Mouse (Mus musculus) MEL (cell line): ENCODE data around the gene Unc80. TPM values are rescaled to one million over a fixed set of nuclear protein-coding genes. Genes with fewer than 3 reads are reported as not detected.

Source experiments
- DNase-seq: peaks from one replicate; pipeline ENCODE4 v3.0.0; 2011; ENCODE audit warnings: low read depth, low spot score
- H3K27ac ChIP-seq: 2 replicates; pipeline ENCODE4 v1.5.1; 2012; ENCODE audit warnings: low read depth, mild to moderate bottlenecking, control low read depth, low read length, moderate library complexity; ENCODE audit not compliant: control insufficient read depth
- H3K27me3 ChIP-seq, 2 experiments: fragments of 150-350 bp in 1 of 2; sonication (generic) in 1 of 2; 2 replicates each; pipeline ENCODE4 v1.6.1; 2012; ENCODE audit warnings: low read length in 2 of 2, mild to moderate bottlenecking in 2 of 2, improper control_type of control experiment in 1 of 2, moderate library complexity in 1 of 2; ENCODE audit not compliant: insufficient read depth in 2 of 2, control insufficient read depth in 1 of 2
- H3K36me3 ChIP-seq, 2 experiments: 2 replicates each; pipeline ENCODE4 v1.6.1; 2012 to 2014; ENCODE audit warnings: low read length in 2 of 2, improper control_type of control experiment in 1 of 2, inconsistent platforms in 1 of 2, mild to moderate bottlenecking in 1 of 2; ENCODE audit not compliant: insufficient read depth in 2 of 2, control insufficient read depth in 1 of 2
- H3K4me1 ChIP-seq, 2 experiments: fragments of 150-350 bp in 1 of 2; sonication (generic) in 1 of 2; 2 replicates each; pipeline ENCODE4 v1.6.1; 2012; ENCODE audit warnings: low read length in 2 of 2, improper control_type of control experiment in 1 of 2, mild to moderate bottlenecking in 1 of 2; ENCODE audit not compliant: insufficient read depth in 2 of 2, control insufficient read depth in 1 of 2
- H3K4me3 ChIP-seq, 2 experiments: fragments of 150-350 bp in 1 of 2; sonication (generic) in 1 of 2; 2 replicates each; pipeline ENCODE4 v1.5.1; 2012; ENCODE audit warnings: low read depth in 2 of 2, low read length in 2 of 2, mild to moderate bottlenecking in 2 of 2, moderate library complexity in 2 of 2, control low read depth in 1 of 2, improper control_type of control experiment in 1 of 2; ENCODE audit not compliant: control insufficient read depth in 1 of 2, insufficient read depth in 1 of 2
- H3K79me2 ChIP-seq: 2 replicates; pipeline ENCODE4 v1.6.1; 2012; ENCODE audit warnings: mild to moderate bottlenecking, low read length, moderate library complexity; ENCODE audit not compliant: control insufficient read depth, poor library complexity, insufficient read depth
- H3K9ac ChIP-seq: 2 replicates; pipeline ENCODE4 v1.6.1; 2012; ENCODE audit warnings: low read depth, mild to moderate bottlenecking, control low read depth, low read length, moderate library complexity; ENCODE audit not compliant: control insufficient read depth, poor library complexity, severe bottlenecking
- H3K9me3 ChIP-seq: fragments of 150-350 bp; sonication (generic); replicated peaks from 2 replicates; pipeline ENCODE4 v1.6.1; 2012; ENCODE audit warnings: mild to moderate bottlenecking, low read length, improper control_type of control experiment, moderate library complexity; ENCODE audit not compliant: insufficient read depth
- CHD2 ChIP-seq: IDR thresholded peaks from 2 replicates; pipeline ENCODE4 v1.6.1; 2011; ENCODE audit warnings: low read length, improper control_type of control experiment
- CTCF ChIP-seq, 3 experiments: IDR thresholded peaks in 2 of 3; conservative IDR thresholded peaks in 1 of 3; 2 replicates each; pipeline ENCODE4 v1.5.1; 2011 to 2012; ENCODE audit warnings: low read length in 3 of 3, low read depth in 2 of 3, mild to moderate bottlenecking in 2 of 3, improper control_type of control experiment in 1 of 3, inconsistent platforms in 1 of 3, mixed read lengths in 1 of 3, moderate library complexity in 1 of 3; ENCODE audit not compliant: control insufficient read depth in 1 of 3, insufficient read depth in 1 of 3, poor library complexity in 1 of 3, severe bottlenecking in 1 of 3
- ELF1 ChIP-seq: IDR thresholded peaks from 2 replicates; pipeline ENCODE4 v1.6.1; 2014; ENCODE audit warnings: low read depth, mild to moderate bottlenecking, inconsistent platforms, low read length, improper control_type of control experiment, moderate library complexity
- EP300 ChIP-seq, 2 experiments: IDR thresholded peaks; 2 replicates each; pipeline ENCODE4 v1.6.1; 2011; ENCODE audit warnings: improper control_type of control experiment in 2 of 2, low read length in 2 of 2, low read depth in 1 of 2, mild to moderate bottlenecking in 1 of 2
- GATA1 ChIP-seq: IDR thresholded peaks from 2 replicates; pipeline ENCODE4 v1.6.1; 2011; ENCODE audit warnings: low read depth, low read length, improper control_type of control experiment
- HCFC1 ChIP-seq: IDR thresholded peaks from 2 replicates; pipeline ENCODE4 v1.6.1; 2012; ENCODE audit warnings: low read depth, mild to moderate bottlenecking, inconsistent platforms, low read length, improper control_type of control experiment, moderate library complexity
- JUND ChIP-seq: IDR thresholded peaks from 2 replicates; pipeline ENCODE4 v1.6.1; 2011; ENCODE audit warnings: low read depth, mild to moderate bottlenecking, improper control_type of control experiment, low read length
- MAFK ChIP-seq: IDR thresholded peaks from 2 replicates; pipeline ENCODE4 v1.6.1; 2011; ENCODE audit warnings: low read depth, mild to moderate bottlenecking, low read length, improper control_type of control experiment, borderline replicate concordance
- MAZ ChIP-seq: IDR thresholded peaks from 2 replicates; pipeline ENCODE4 v1.6.1; 2012; ENCODE audit warnings: low read depth, mild to moderate bottlenecking, inconsistent platforms, low read length, improper control_type of control experiment
- MEF2A ChIP-seq: IDR thresholded peaks from 2 replicates; pipeline ENCODE4 v1.6.1; 2014; ENCODE audit warnings: low read depth, mild to moderate bottlenecking, inconsistent platforms, low read length, improper control_type of control experiment; ENCODE audit not compliant: poor library complexity, insufficient replicate concordance, severe bottlenecking; ENCODE audit errors: extremely low read depth
- MXI1 ChIP-seq: IDR thresholded peaks from 2 replicates; pipeline ENCODE4 v1.6.1; 2011; ENCODE audit warnings: mild to moderate bottlenecking, low read depth, low read length, improper control_type of control experiment
- NRF1 ChIP-seq: IDR thresholded peaks from 2 replicates; pipeline ENCODE4 v1.6.1; 2014; ENCODE audit warnings: low read depth, mild to moderate bottlenecking, inconsistent platforms, low read length, improper control_type of control experiment, moderate library complexity; ENCODE audit not compliant: poor library complexity, insufficient read depth, severe bottlenecking
- POLR2AphosphoS2 ChIP-seq: IDR thresholded peaks from 2 replicates; pipeline ENCODE4 v1.6.1; 2011; ENCODE audit warnings: low read length, improper control_type of control experiment
- RAD21 ChIP-seq: IDR thresholded peaks from 2 replicates; pipeline ENCODE4 v1.6.1; 2011; ENCODE audit warnings: mild to moderate bottlenecking, low read depth, low read length, improper control_type of control experiment
- RCOR1 ChIP-seq: IDR thresholded peaks from 2 replicates; pipeline ENCODE4 v1.6.1; 2012; ENCODE audit warnings: low read depth, mild to moderate bottlenecking, inconsistent platforms, low read length, improper control_type of control experiment
- SIN3A ChIP-seq: IDR thresholded peaks from 2 replicates; pipeline ENCODE4 v1.6.1; 2012; ENCODE audit warnings: low read length, improper control_type of control experiment, inconsistent platforms
- SMC3 ChIP-seq: IDR thresholded peaks from 2 replicates; pipeline ENCODE4 v1.6.1; 2011; ENCODE audit warnings: low read depth, low read length, improper control_type of control experiment
- TCF12 ChIP-seq: IDR thresholded peaks from 2 replicates; pipeline ENCODE4 v1.6.1; 2014; ENCODE audit warnings: low read depth, mild to moderate bottlenecking, inconsistent platforms, low read length, improper control_type of control experiment, moderate library complexity
- USF2 ChIP-seq, 2 experiments: IDR thresholded peaks; 2 replicates each; pipeline ENCODE4 v1.6.1; 2011 to 2012; ENCODE audit warnings: improper control_type of control experiment in 2 of 2, low read length in 2 of 2, borderline replicate concordance in 1 of 2, inconsistent platforms in 1 of 2, low read depth in 1 of 2, mild to moderate bottlenecking in 1 of 2; ENCODE audit not compliant: insufficient read depth in 1 of 2
- ZKSCAN1 ChIP-seq: IDR thresholded peaks from 2 replicates; pipeline ENCODE4 v1.6.1; 2012; ENCODE audit warnings: low read depth, mild to moderate bottlenecking, inconsistent platforms, low read length, improper control_type of control experiment, moderate library complexity
- polyA plus RNA-seq, 2 experiments: library from polyadenylated mRNA; stranded (reverse) in 1 of 2; unstranded in 1 of 2; fragments of >175 nt in 1 of 2; fragments of >200 nt in 1 of 2; gene quantifications; 2 replicates each; pipeline versions ENCODE4 v1.2.1 to v1.2.4; 2012; ENCODE audit warnings: low replicate concordance in 2 of 2, low read depth in 1 of 2; ENCODE audit not compliant: insufficient read length in 2 of 2, insufficient read depth in 1 of 2, missing spikeins in 1 of 2
- total RNA-seq: library from RNA; depleted of rRNA; stranded (reverse); fragments of 300-350 nt; gene quantifications from 2 replicates; pipeline ENCODE4 v1.2.3, GENCODE M21; 2012

Gene Unc80
- total and polyA plus RNA-seq, 3 experiments = not detected

- Histone ChIP-seq H3K4me1 (no peaks in the 10 kb centered on the region), H3K4me3 (no peak overlapping the region), H3K9ac (no peak overlapping the region), H3K9me3 (no peaks in the 10 kb centered on the region), H3K27ac (no peak overlapping the region), H3K27me3 (no peaks in the 10 kb centered on the region; a peak in 2 of 4 replicates), H3K79me2 (no peaks in the 10 kb centered on the region), H3K36me3 (no peaks in the 10 kb centered on the region)
- TF ChIP-seq ZKSCAN1 (no peak), SIN3A (no peak), MAZ (no peak), TCF12 (no peak), JUND (no peak), ELF1 (no peak), SMC3 (no peak), GATA1 (no peak), MEF2A (no peak), HCFC1 (no peak), CHD2 (no peak), EP300 (IDR thresholded peaks at IDR 0.05; ENCODE audit: low read depth in 1 of 2, low read length in 2 of 2) (no peak), MXI1 (no peak), USF2 (IDR thresholded peaks at IDR 0.05; ENCODE audit: borderline replicate concordance in 1 of 2, insufficient read depth in 1 of 2, low read depth in 1 of 2, low read length in 2 of 2) (no peak), POLR2AphosphoS2 (no peak)
- DNase-seq = no peak
These were observed 209.8 kb downstream of the Unc80 start for GRCm38 (mm10) chr1:66677928-66678327.

DNA sequence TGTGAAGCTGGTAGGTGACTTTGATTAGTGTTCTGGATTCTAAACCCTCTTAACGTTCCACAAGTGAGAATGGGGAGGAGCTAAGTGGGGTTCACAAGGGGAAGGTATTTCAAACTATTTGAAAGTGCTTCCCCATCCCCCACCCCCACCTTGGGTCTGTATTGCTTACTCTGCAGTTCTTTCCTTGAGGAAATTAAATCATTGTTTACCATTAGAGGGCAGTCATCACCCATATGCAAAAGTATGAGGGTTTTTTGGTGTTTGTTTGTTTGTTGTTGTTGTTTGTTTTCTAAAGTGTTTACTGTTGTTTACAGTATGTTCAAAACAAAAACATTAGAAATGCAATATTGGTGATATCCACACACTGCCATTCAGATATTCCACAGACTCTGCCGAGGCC lies 210.5 kb downstream of the Unc80 start:
- H3K27me3 ChIP-seq = no peaks in the 10 kb centered on the region; a peak in 2 of 4 replicates
- TF ChIP-seq SMC3 (peak; percentile 19; the same call in 1 of the 2 replicates), RCOR1 (no peak), NRF1 (no peak), CTCF (IDR thresholded peaks at IDR 0.05 in 2 of 3, conservative IDR thresholded peaks at IDR 0.05 in 1 of 3; ENCODE audit: control insufficient read depth in 1 of 3, insufficient read depth in 1 of 3, low read depth in 2 of 3, low read length in 3 of 3, poor library complexity in 1 of 3, severe bottlenecking in 1 of 3) (peak in 1 of 3 experiments; percentile 26; a peak in 2 of 6 replicates), RAD21 (peak; percentile 32), MAFK (0 out of 2 replicates have a peak, but pooled peaks have one; percentile 55)
- no peaks in the 10 kb centered on the region for H3K9me3 ChIP-seq
- H3K4me3 ChIP-seq = no peak overlapping the region
- no peaks in the 10 kb centered on the region for H3K36me3 ChIP-seq
- no peak for DNase-seq
- no peaks in the 10 kb centered on the region for H3K4me1 ChIP-seq
- H3K27ac ChIP-seq = no peak overlapping the region
- H3K9ac ChIP-seq = no peak overlapping the region
- H3K79me2 ChIP-seq = no peaks in the 10 kb centered on the region
